Mouse (Mus musculus) neural tube, embryonic 14.5 days (tissue): ENCODE data around the gene Ddx24. TPM values are rescaled to one million over a fixed set of nuclear protein-coding genes. Genes with fewer than 3 reads are reported as not detected.

Experiments used
- ATAC-seq: fragments of 200-750 bp; cut with Nextera tagmentation; 2 replicates; pipeline ENCODE4 v1.8.0; 2017; ENCODE audit warnings: low read depth, mild to moderate bottlenecking, moderate TSS enrichment, moderate library complexity
- H3K27ac ChIP-seq: fragments of 300-500 bp; sonication (generic); 2 replicates; pipeline ENCODE4 v1.5.1; 2014; ENCODE audit warnings: low read depth, mild to moderate bottlenecking, control low read depth, low read length, moderate library complexity, mixed read lengths
- H3K27me3 ChIP-seq: fragments of 300-500 bp; sonication (generic); 2 replicates; pipeline ENCODE4 v1.6.1; 2014; ENCODE audit warnings: low read length; ENCODE audit not compliant: control insufficient read depth, insufficient read depth
- H3K36me3 ChIP-seq: fragments of 300-500 bp; sonication (generic); 2 replicates; pipeline ENCODE4 v1.6.1; 2014; ENCODE audit warnings: low read length, mixed read lengths; ENCODE audit not compliant: control insufficient read depth, insufficient read depth
- H3K4me1 ChIP-seq: fragments of 300-500 bp; sonication (generic); 2 replicates; pipeline ENCODE4 v1.6.1; 2014; ENCODE audit warnings: low read length; ENCODE audit not compliant: control insufficient read depth, insufficient read depth
- H3K4me2 ChIP-seq: fragments of 300-500 bp; sonication (generic); 2 replicates; pipeline ENCODE4 v1.6.1; 2014; ENCODE audit warnings: mild to moderate bottlenecking, low read depth, low read length, control low read depth
- H3K4me3 ChIP-seq: fragments of 300-500 bp; sonication (generic); 2 replicates; pipeline ENCODE4 v1.5.1; 2014; ENCODE audit warnings: low read depth, low read length, control low read depth, mixed read lengths
- H3K9ac ChIP-seq: fragments of 300-500 bp; sonication (generic); replicated peaks from 2 replicates; pipeline ENCODE4 v1.6.1; 2014; ENCODE audit warnings: low read depth, mild to moderate bottlenecking, control low read depth, low read length, mixed read lengths
- H3K9me3 ChIP-seq: fragments of 300-500 bp; sonication (generic); 2 replicates; pipeline ENCODE4 v1.6.1; 2016; ENCODE audit warnings: low read length; ENCODE audit not compliant: control insufficient read depth
- WGBS: fragments of 180-500 bp; shearing (Covaris S2); extraction: QIAGEN DNeasy Blood & Tissue Kit; methylation state at CpG from one replicate; pipeline ENCODE4 v1.1.7; 2014; 5-methylcytosine and 5-hydroxymethylcytosine counted together
- polyA plus RNA-seq: library from polyadenylated mRNA; unstranded; fragments of >200 nt; fragmentation: Nextera tagmentation; extraction: Ambion mirVana; gene quantifications from 2 replicates; pipeline ENCODE4 v1.2.1, GENCODE M21; 2014

The Ddx24 gene
- polyA plus RNA-seq, 1 experiment from 2014 or later, result 152 TPM

- Histone ChIP-seq H3K27me3 (no peaks in the 10 kb centered on the region), H3K4me1 (no peaks in the 10 kb centered on the region), H3K9me3 (no peaks in the 10 kb centered on the region), H3K4me2 (no peak overlapping the region), H3K4me3 (no peak overlapping the region), H3K36me3 (no peaks in the 10 kb centered on the region), H3K9ac (no peak overlapping the region), H3K27ac (no peak overlapping the region)
- WGBS, result 85% methylated on average over 8 of the region's 8 CpGs
- ATAC-seq, result no peak
Observed at GRCm38 (mm10) chr12:103373530-103374236, 51.9 kb downstream of the Ddx24 start.

GRCm38 (mm10) chr12:103371711-103372110 is 53.9 kb downstream of the Ddx24 start:
- H3K9ac ChIP-seq, result no peak overlapping the region
- no peaks in the 10 kb centered on the region for H3K27me3 ChIP-seq
- no peak for ATAC-seq
- 0 out of 2 replicates have a peak, but pooled peaks cover 2% of the 10 kb centered on the region for H3K4me1 ChIP-seq
- WGBS, result 35% methylated on average over 6 of the region's 6 CpGs
- no peak overlapping the region for H3K4me2 ChIP-seq
- H3K27ac ChIP-seq, result no peak overlapping the region
- no peak overlapping the region for H3K4me3 ChIP-seq
- H3K9me3 ChIP-seq, result no peaks in the 10 kb centered on the region
- no peaks in the 10 kb centered on the region for H3K36me3 ChIP-seq

DNA sequence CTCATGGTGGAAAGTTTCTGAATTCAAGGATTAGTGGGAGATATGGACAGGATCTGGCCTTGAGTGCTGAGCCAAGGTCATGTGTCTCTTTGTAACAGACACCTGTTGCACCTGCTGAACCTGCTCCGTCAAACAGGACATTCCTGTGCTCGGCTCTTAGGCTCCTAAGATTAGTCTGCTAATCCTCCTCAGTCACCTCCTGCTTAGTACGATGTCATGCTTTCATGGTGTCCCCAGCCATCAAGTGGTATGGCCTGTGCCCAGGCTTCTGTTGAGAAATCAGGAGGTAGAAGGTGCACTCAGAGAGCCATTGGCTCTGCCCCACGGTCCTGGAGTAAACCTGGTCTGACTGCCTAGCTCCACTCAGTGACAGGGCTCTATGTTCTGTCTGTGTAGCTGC is 54.8 kb downstream of the Ddx24 start:
- no peak overlapping the region for H3K4me2 ChIP-seq
- no peaks in the 10 kb centered on the region for H3K9me3 ChIP-seq
- H3K4me3 ChIP-seq, result no peak overlapping the region
- H3K36me3 ChIP-seq, result no peaks in the 10 kb centered on the region
- no peak for ATAC-seq
- no peaks in the 10 kb centered on the region for H3K27me3 ChIP-seq
- H3K4me1 ChIP-seq, result 0 out of 2 replicates have a peak, but pooled peaks cover 2% of the 10 kb centered on the region
- no peak overlapping the region for H3K27ac ChIP-seq
- H3K9ac ChIP-seq, result no peak overlapping the region
- 89% methylated on average over 4 of the region's 4 CpGs for WGBS

DNA sequence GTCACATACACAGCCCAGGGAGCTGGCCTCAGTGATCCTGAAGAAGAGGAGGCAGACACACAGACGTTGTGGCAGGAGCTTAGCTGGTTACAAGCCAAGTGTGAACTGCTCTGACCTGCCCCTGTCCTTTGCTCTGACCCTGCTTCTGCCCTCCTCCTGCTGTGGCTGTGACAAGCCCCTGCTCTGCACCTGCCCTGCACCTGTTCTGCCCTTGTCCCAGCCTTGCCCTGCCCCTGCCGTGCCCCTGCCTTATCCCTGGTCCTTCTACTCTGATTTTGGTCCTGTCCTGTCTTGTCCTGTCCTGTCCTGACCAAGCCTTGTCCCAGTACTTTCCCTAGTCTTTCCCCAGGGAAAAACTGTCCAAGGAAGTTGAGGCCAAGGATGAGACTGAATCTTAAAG is 56.9 kb downstream of the Ddx24 start:
- no peak for ATAC-seq
- no peak overlapping the region for H3K27ac ChIP-seq
- 0 out of 2 replicates have a peak, but pooled peaks cover 2% of the 10 kb centered on the region for H3K4me1 ChIP-seq
- 66% methylated on average over 2 of the region's 2 CpGs for WGBS
- H3K4me3 ChIP-seq, result no peak overlapping the region
- no peak overlapping the region for H3K4me2 ChIP-seq
- H3K27me3 ChIP-seq, result no peaks in the 10 kb centered on the region
- H3K9me3 ChIP-seq, result no peaks in the 10 kb centered on the region
- H3K9ac ChIP-seq, result no peak overlapping the region
- H3K36me3 ChIP-seq, result no peaks in the 10 kb centered on the region

- no peaks in the 10 kb centered on the region for H3K36me3 ChIP-seq
- ATAC-seq, result peak; percentile 32
- H3K9ac ChIP-seq, result no peak overlapping the region
- no peaks in the 10 kb centered on the region for H3K27me3 ChIP-seq
- no peaks in the 10 kb centered on the region for H3K9me3 ChIP-seq
- H3K4me1 ChIP-seq, result 0 out of 2 replicates have a peak, but pooled peaks cover 2% of the 10 kb centered on the region
- H3K4me2 ChIP-seq, result no peak overlapping the region
- no peak overlapping the region for H3K27ac ChIP-seq
- 85% methylated on average over 7 of the region's 7 CpGs for WGBS
- no peak overlapping the region for H3K4me3 ChIP-seq
Observed at GRCm38 (mm10) chr12:103368326-103368669, 57.3 kb downstream of the Ddx24 start.

DNA sequence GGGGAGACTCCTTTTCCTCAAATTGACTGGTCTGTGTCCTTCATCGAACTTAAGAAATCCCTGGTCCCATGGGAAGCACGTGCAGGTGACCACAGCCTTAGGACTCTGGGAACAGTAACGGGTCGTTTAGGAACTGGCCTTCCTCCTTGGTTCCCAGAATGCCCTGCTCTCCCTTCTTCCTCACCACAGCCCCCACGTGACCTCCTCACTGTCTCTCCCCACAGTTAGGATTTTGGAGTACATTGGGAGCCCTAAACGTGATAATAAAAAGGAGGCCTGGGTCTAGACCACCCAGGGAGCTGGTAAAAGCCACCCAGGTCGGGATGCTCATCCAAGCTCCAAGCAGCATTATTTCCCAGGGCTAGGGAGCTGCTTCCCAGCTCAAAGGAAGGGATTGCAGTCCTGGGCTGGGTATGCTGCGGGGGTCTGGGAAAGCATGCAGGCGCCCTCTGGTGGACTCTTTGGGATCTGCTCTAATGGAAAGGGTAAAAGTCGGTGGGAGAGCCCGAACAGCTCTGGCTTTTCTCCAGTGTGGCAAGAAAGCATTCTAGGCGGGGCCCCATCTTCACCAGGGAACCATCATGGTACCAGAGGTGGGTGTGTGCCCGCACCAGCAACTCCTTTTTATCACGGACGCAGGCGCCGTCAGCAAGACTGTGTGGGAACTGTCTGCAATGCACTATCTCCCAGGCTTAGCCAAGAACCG is 57.9 kb downstream of the Ddx24 start:
- Histone ChIP-seq H3K4me1 (0 out of 2 replicates have a peak, but pooled peaks cover 2% of the 10 kb centered on the region), H3K27ac (no peak overlapping the region), H3K4me2 (no peak overlapping the region), H3K27me3 (no peaks in the 10 kb centered on the region), H3K9me3 (no peaks in the 10 kb centered on the region), H3K4me3 (no peak overlapping the region), H3K36me3 (no peaks in the 10 kb centered on the region), H3K9ac (no peak overlapping the region)
- peak; percentile 81 for ATAC-seq
- 19% methylated on average over 18 of the region's 18 CpGs for WGBS

DNA sequence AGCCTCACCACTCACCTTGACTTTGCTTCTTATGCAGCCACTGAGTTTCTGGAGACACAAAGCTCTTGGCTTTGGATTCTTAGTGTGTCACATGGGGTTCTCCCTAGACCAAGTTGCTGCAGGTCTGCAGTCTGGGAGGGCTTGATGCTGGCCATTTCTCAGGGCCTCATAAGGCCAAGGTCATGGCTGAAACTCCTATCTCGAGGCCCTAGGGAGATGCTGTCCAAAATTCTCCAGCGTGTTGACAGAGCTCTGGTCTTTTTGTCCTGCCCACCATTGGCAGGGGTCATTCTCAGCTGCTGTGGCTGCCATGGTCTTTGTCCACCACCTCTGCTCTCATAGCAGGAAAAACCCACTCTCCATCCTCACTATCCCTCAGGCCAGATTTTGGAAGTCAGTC is 58.5 kb downstream of the Ddx24 start:
- no peaks in the 10 kb centered on the region for H3K36me3 ChIP-seq

GRCm38 (mm10) chr12:103362336-103362735 is 63.3 kb downstream of the Ddx24 start:
- H3K9me3 ChIP-seq, result no peaks in the 10 kb centered on the region
- H3K4me2 ChIP-seq, result no peak overlapping the region
- no peaks in the 10 kb centered on the region for H3K4me1 ChIP-seq
- H3K36me3 ChIP-seq, result no peaks in the 10 kb centered on the region
- WGBS, result 91% methylated on average over 3 of the region's 3 CpGs
- no peak overlapping the region for H3K27ac ChIP-seq
- no peaks in the 10 kb centered on the region for H3K27me3 ChIP-seq
- no peak overlapping the region for H3K4me3 ChIP-seq
- H3K9ac ChIP-seq, result no peak overlapping the region
- no peak for ATAC-seq

More for the DNA sequence above, 58.5 kb downstream of the Ddx24 start:
- 0 out of 2 replicates have a peak, but pooled peaks cover 2% of the 10 kb centered on the region for H3K4me1 ChIP-seq
- no peaks in the 10 kb centered on the region for H3K9me3 ChIP-seq
- no peak overlapping the region for H3K4me3 ChIP-seq
- no peaks in the 10 kb centered on the region for H3K27me3 ChIP-seq
- H3K9ac ChIP-seq, result no peak overlapping the region
- H3K4me2 ChIP-seq, result no peak overlapping the region
- ATAC-seq, result no peak
- 81% methylated on average over 2 of the region's 2 CpGs for WGBS
- no peak overlapping the region for H3K27ac ChIP-seq

DNA sequence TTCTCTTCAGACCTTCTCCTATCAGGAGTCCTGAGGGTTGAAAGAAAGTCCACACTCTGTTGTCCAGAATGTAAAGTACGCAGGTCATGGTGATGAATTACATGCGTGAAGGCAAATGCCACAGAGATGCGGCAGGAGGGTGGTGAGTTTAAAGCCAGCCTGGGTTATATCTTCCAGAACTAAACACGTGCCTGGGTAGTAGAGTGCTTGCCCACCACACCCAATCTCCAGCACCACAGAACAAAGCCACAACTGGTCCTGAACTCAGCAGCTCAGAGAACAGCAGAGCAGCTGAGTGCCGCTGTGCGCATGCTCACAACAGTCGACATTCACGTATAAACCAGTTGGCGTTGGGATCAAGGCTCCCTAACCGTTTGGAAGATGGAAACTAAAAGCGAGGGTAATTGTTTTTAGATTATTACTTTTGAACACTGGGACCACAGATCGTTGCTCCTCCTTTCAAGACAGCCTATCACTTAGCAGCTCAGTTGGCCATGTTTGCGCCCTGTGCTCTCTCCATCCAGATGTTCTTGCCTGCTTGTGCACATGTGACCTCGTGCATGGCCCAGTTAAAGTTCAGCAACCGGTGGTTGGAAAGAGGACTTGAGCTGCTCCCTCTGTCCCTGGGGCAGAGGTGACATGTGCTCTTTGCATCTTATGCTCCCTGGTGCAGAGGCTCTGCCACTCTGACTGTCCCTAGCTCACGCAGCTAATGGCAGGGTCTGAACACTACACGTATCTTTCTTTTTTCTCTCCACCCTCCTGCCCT is 63.9 kb downstream of the Ddx24 start:
- H3K4me1 ChIP-seq, result no peaks in the 10 kb centered on the region
- no peak for ATAC-seq
- H3K36me3 ChIP-seq, result no peaks in the 10 kb centered on the region
- no peak overlapping the region for H3K4me3 ChIP-seq
- no peak overlapping the region for H3K9ac ChIP-seq
- 90% methylated on average over 17 of the region's 17 CpGs for WGBS
- H3K27ac ChIP-seq, result no peak overlapping the region
- H3K27me3 ChIP-seq, result no peaks in the 10 kb centered on the region
- no peaks in the 10 kb centered on the region for H3K9me3 ChIP-seq
- H3K4me2 ChIP-seq, result no peak overlapping the region
